Mouse (Mus musculus) CH12.LX (cell line): Measurements from ENCODE around the gene Nufip2.

Experiments used
- CHD2 ChIP-seq: IDR thresholded peaks from 2 replicates; pipeline ENCODE4 v1.6.1; 2011; ENCODE audit warnings: low read length, improper control_type of control experiment
- CTCF ChIP-seq, 2 experiments: IDR thresholded peaks in 1 of 2; conservative IDR thresholded peaks in 1 of 2; 2 replicates each; pipeline ENCODE4 v1.5.1; 2011 to 2012; ENCODE audit warnings: low read depth in 2 of 2, low read length in 2 of 2, improper control_type of control experiment in 1 of 2, inconsistent platforms in 1 of 2, mild to moderate bottlenecking in 1 of 2, moderate library complexity in 1 of 2
- ELF1 ChIP-seq: IDR thresholded peaks from 2 replicates; pipeline ENCODE4 v1.6.1; 2014; ENCODE audit warnings: low read depth, mild to moderate bottlenecking, inconsistent platforms, low read length, improper control_type of control experiment
- EP300 ChIP-seq: IDR thresholded peaks from 2 replicates; pipeline ENCODE4 v1.6.1; 2011; ENCODE audit warnings: low read length, improper control_type of control experiment
- GABPA ChIP-seq: IDR thresholded peaks from 2 replicates; pipeline ENCODE4 v1.6.1; 2012; ENCODE audit warnings: low read depth, low read length, improper control_type of control experiment, inconsistent platforms; ENCODE audit not compliant: insufficient replicate concordance
- JUND ChIP-seq: conservative IDR thresholded peaks from 2 replicates; pipeline ENCODE4 v1.6.1; 2011; ENCODE audit warnings: low read depth, low read length, improper control_type of control experiment
- MAFK ChIP-seq: IDR thresholded peaks from 2 replicates; pipeline ENCODE4 v1.6.1; 2011; ENCODE audit warnings: low read length, improper control_type of control experiment; ENCODE audit not compliant: insufficient replicate concordance
- POLR2A ChIP-seq: IDR thresholded peaks from 2 replicates; pipeline ENCODE4 v1.6.1; 2011; ENCODE audit warnings: low read depth, mild to moderate bottlenecking, improper control_type of control experiment, low read length
- SIN3A ChIP-seq: IDR thresholded peaks from 2 replicates; pipeline ENCODE4 v1.6.1; 2012; ENCODE audit warnings: low read length, improper control_type of control experiment, inconsistent platforms
- SMC3 ChIP-seq: IDR thresholded peaks from 2 replicates; pipeline ENCODE4 v1.6.1; 2011; ENCODE audit warnings: low read depth, low read length, improper control_type of control experiment
- TBP ChIP-seq: conservative IDR thresholded peaks from 2 replicates; pipeline ENCODE4 v1.6.1; 2011; ENCODE audit warnings: low read depth, low read length, improper control_type of control experiment

- peak in 1 of 2 experiments; percentile 40; a peak in 2 of 4 replicates for TF ChIP-seq CTCF (conservative IDR thresholded peaks at IDR 0.05 in 1 of 2, IDR thresholded peaks at IDR 0.05 in 1 of 2; ENCODE audit: low read depth in 2 of 2, low read length in 2 of 2)
- TF ChIP-seq TBP, result no peak
- TF ChIP-seq MAFK, result no peak
- peak; percentile 32; the same call in 1 of the 2 replicates for TF ChIP-seq SMC3
- no peak for TF ChIP-seq EP300
- TF ChIP-seq GABPA, result no peak
- no peak for TF ChIP-seq JUND
- no peak for TF ChIP-seq POLR2A
- TF ChIP-seq ELF1, result no peak
- TF ChIP-seq CHD2, result no peak
- no peak for TF ChIP-seq SIN3A
Observed at GRCm38 (mm10) chr11:77766351-77767001, 80.5 kb downstream of the Nufip2 start.
